Mouse (Mus musculus) splenic B cell, adult 2 months (primary cell): ENCODE data around the gene Cox10.
A peak's percentile ranks its signal among the peaks of the same experiment; 100 is the strongest.
"Not testable (repeated sequence)": the region's sequence is repeated elsewhere in the genome, so short reads cannot be mapped to it uniquely, and the experiment has no call there.

Experiments
- DNase-seq: peaks from one replicate; pipeline ENCODE4 v3.0.0-alpha.2; 2011; ENCODE audit warnings: low read depth, low spot score
- H3K27me3 ChIP-seq: 2 replicates; pipeline ENCODE4 v1.6.1; 2012; ENCODE audit warnings: mild to moderate bottlenecking, low read length, moderate library complexity, mixed read lengths; ENCODE audit not compliant: control insufficient read depth, poor library complexity, insufficient read depth, severe bottlenecking
- H3K36me3 ChIP-seq: 2 replicates; pipeline ENCODE4 v1.6.1; 2012; ENCODE audit warnings: mild to moderate bottlenecking, low read length, moderate library complexity, mixed read lengths; ENCODE audit not compliant: control insufficient read depth, poor library complexity, insufficient read depth, severe bottlenecking

Gene Cox10

DNA sequence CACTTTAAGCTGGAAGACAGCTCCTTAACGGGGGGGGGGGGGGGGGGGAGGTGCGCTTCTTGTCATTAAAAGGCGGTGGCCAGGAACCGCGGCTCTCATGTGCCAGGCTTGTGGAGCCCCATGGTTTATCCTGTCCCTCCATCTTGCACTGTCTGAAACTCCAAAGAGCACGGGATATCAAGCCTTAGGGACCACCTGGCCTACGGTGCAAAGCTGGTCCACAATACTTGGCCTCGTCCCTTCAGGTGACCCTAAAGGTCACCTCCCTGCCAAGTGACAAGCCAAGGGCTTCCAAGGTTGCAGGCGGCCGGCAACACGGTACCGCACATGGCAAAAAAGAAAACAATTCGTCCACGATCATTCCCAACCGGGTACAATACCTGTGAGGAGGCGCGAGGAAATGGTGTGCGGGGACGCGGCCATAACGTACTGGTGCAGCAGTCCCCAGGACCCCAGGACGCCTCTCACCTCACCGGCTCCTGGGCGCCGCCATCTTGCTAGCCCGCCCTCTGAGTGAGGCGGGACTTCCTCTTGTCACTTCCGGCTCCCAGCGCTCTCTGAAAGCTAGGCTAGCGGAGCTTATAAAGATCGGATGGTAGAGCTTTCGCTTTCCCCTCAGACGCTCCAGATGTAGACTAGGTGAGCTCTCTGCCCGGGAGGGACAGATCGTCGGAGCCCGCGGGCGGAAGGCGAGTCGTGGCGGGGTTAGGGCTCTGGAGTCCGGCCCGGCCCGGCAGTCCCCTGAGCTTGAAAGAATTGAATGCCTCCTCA is at the start of gene Cox10:
TSS of gene Cox10 (minus strand) at position 513 of the 771 bp plus-strand sequence.
- DNase-seq, result peak; percentile 90
- Histone ChIP-seq H3K36me3 (no peaks in the 10 kb centered on the region), H3K27me3 (no peaks in the 10 kb centered on the region)

DNA sequence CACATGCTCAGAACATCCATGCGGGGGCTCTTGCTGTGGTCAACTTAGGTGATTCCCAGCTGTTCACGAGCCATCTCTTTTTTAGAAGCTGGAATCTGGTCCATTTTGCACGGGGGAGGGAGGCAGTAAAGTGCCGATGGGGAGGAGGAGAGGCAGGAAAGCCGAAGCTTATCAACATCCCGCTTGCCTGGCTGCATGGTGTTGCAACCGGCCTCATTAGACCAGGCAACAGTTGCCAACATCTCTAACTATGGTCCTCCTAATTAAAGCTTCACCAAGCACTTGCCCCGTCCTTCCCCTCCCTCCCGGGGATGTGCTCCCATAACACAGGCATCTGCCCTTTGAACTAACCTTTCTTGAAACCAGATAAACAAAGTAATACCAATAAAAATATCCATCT is 48.7 kb upstream of the Cox10 start:
- Histone ChIP-seq H3K36me3 (no peaks in the 10 kb centered on the region), H3K27me3 (no peaks in the 10 kb centered on the region)
- DNase-seq, result no peak

DNA sequence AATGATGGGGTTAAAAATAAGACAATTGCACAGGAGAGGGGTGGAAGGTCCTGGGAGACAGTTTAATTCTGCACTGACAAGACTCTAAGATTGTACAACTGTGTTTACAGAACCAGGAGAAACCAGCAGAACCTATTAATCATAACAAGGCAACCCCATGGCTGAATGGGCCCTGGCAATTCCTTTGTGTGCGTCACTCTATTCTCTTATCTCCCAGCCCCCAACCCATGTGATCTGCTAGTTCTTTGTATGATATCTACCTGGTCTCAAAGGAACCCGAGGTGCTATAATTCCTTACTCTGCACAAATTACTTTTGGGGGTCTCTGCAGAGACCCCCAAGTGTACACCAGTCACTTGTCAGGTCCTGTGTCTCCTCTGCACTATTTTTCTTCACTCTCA is 46.2 kb upstream of the Cox10 start:
- no peaks in the 10 kb centered on the region for H3K27me3 ChIP-seq

DNA sequence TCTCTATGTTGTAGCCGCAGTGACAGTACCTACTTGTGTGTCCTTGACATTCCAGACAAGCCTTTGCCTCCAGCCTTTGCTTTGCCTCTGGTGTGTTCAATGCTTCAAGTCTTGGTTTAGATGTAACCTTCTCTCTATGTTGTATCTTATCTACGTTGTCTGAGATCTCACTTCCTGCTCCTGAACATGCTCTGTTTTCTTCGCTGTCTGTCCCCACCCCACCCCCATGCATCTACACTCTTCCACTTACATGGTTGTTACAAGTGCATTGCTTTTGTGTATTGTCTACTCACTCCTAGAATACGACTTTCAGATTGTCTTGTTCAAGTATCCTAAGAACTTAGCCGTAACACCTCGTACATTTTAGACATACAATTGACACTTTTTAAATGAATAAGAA is 43.9 kb upstream of the Cox10 start:
- H3K36me3 ChIP-seq, H3K27me3 ChIP-seq, DNase-seq: not testable (repeated sequence)

More for the DNA sequence above, 46.2 kb upstream of the Cox10 start:
- DNase-seq, result no peak
- no peaks in the 10 kb centered on the region for H3K36me3 ChIP-seq

GRCm38 (mm10) chr11:64116711-64117110 is 37.4 kb upstream of the Cox10 start:
- no peak for DNase-seq
- Histone ChIP-seq H3K27me3 (no peaks in the 10 kb centered on the region), H3K36me3 (no peaks in the 10 kb centered on the region)

DNA sequence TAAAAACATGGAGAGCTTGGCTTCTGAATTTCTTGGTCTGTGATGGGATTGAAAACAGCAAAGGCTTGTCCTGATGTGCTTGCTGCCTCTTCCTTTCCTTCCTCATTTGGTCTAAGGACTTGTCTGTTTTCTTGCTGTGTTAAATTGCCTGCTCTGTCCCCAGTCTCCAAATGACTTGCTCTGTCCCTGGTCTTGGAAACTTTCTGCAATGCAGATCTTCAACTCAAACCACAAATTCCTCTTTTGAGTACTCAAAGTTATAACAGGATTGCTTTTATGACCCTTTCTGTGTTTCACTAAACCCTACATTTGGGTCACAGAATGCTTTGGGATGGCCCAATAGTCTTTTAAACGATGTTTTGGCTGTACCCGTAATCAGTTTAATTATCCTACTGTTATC is 36.6 kb upstream of the Cox10 start:
- Histone ChIP-seq H3K27me3 (no peaks in the 10 kb centered on the region), H3K36me3 (no peaks in the 10 kb centered on the region)
- no peak for DNase-seq

GRCm38 (mm10) chr11:64115101-64115500 is 35.8 kb upstream of the Cox10 start:
- no peak for DNase-seq
- Histone ChIP-seq H3K27me3 (no peaks in the 10 kb centered on the region), H3K36me3 (no peaks in the 10 kb centered on the region)

GRCm38 (mm10) chr11:64100060-64100459 is 20.8 kb upstream of the Cox10 start:
- Histone ChIP-seq H3K36me3 (no peaks in the 10 kb centered on the region), H3K27me3 (no peaks in the 10 kb centered on the region)
- no peak for DNase-seq

DNA sequence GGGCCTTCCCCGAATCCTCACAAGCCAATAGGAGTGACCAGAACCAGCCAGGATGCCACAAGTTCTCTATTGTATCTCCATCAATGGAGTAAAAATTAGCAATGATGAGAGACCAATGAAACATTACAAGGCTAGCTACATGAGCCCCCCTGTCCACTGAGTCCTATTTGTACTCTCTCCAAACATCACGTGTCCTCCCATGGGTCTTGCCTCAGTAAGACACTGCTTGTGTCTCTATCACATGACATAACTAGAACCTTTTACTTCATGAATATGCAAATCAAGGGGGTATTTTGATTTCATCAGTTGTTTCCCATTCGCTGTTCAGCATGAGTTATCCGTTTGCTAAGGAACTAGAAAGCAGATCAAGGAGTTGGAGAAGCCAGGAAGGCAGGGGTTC is 13.8 kb upstream of the Cox10 start:
- no peaks in the 10 kb centered on the region for H3K27me3 ChIP-seq
- DNase-seq, result no peak
- no peaks in the 10 kb centered on the region for H3K36me3 ChIP-seq

DNA sequence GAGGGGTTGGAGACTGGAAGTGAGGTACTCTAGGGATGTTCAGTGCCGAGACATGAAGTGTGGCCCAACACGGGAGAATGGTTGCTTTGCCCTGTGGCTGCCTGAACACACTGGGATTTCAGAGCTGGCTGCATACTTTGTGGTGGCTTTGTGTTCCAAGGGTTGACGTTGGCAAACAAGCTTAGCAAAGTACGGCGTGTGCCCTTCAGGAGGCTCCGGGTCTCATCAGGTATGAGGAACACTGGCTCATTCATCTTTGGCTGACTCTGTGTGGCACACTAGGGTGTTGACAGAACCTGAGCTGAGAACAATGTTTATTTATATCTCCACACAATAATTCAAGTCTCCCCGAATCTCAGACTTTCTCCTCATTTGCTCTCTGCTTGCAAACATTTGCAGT is 11.9 kb upstream of the Cox10 start:
- no peaks in the 10 kb centered on the region for H3K27me3 ChIP-seq
- no peak for DNase-seq
- no peaks in the 10 kb centered on the region for H3K36me3 ChIP-seq

DNA sequence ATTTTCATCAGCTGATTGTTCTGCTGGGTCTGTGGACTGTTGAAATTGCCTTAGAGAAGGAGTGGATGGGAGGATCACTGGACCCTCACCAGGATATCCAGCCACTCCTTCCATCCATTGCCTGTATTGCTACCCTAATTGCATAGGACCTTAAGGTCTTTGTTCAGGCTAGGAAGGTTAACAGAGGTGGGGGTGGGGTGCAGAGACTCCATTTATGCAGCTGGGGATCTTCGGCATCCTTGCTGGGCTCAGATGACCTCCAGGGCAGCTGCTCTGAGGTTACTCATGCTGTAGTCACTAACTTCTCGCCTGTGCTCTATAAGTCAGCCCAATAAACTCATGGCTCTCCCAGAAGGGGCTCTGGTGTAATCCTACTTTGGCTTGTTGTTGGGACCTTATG is 10.4 kb upstream of the Cox10 start:
- no peak for DNase-seq
- Histone ChIP-seq H3K27me3 (no peaks in the 10 kb centered on the region), H3K36me3 (no peaks in the 10 kb centered on the region)

DNA sequence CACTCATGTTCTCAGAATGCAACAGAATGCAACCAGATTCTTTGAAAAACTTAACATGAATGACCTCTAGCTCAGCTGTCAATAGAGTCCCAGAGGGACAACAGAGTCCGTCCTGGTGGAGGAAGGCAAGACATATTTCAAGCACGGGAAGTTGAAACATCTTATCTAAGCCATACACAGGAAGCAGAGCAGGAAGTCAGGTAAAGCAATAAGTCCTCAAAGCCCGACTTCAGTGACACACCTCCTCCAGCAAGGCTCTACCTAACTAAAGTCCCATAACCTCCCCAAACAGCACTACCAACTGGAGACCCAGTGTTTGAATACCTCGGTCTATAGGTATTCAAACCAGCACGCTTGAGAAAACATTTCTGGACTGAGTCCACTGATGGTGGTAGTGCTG is 6.6 kb upstream of the Cox10 start:
- no peak for DNase-seq
- Histone ChIP-seq H3K27me3 (no peaks in the 10 kb centered on the region), H3K36me3 (no peaks in the 10 kb centered on the region)

DNA sequence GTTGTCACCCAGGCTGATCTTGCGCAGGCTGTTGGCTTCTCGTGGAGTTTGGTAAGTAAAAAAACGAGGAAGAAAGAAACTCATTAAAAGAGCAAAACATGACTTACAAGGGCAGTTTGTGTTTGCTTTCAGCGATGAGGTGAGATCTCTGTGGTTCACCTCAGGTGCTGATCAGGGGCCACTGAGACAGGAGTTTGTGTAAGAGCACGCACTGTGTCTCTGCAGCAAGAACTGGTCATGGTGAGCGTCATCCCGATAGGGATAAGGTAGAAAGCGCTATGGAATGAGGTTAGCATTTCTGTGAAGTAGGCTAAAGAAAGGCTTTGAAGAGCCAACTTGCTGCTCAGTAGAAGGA is 436 bp upstream of the Cox10 start:
- DNase-seq, result no peak
- Histone ChIP-seq H3K27me3 (no peaks in the 10 kb centered on the region), H3K36me3 (no peaks in the 10 kb centered on the region)

DNA sequence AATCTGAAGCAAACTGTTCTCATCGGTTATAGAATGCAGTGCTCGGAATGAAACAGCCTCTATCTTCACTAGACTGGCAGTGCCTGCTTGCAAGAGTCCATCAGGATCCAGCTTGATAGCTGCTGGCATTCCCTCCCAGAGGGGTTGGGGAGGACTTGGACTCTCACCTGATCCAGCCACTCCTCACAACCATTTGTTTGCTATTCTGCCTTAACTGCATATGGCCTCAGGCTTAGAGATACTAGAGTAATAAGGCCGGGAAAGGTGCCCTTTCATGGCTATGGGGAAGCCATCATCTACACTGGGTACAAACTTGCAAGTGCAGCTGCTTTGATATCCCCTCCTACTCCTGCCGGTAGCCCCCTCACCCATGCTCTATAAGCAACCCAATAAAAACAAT is 3.1 kb downstream of the Cox10 start:
- H3K36me3 ChIP-seq, result no peaks in the 10 kb centered on the region
- DNase-seq, result no peak
- H3K27me3 ChIP-seq, result no peaks in the 10 kb centered on the region

DNA sequence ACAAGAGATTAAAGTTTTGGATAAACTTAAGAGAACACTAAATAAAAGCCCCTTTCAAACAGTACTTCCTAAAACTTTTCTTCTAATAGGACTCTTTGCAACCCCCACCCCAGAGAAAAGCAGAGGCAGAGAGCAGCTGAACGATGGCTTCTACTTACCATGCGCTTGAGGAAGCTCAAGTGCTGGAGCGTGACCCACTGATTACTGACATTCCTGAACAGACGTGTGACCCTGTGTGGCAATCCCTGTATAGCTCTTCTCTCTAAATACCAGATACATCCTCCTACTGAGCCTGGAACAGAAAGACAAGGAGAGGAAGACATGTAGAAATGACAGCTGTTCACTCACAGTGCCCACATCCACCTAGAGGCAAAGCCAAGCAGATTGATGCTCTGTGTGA is 5.9 kb downstream of the Cox10 start:
- Histone ChIP-seq H3K27me3 (no peaks in the 10 kb centered on the region), H3K36me3 (peaks cover 5% of the 10 kb centered on the region; the same call in 1 of the 2 replicates)
- no peak for DNase-seq

DNA sequence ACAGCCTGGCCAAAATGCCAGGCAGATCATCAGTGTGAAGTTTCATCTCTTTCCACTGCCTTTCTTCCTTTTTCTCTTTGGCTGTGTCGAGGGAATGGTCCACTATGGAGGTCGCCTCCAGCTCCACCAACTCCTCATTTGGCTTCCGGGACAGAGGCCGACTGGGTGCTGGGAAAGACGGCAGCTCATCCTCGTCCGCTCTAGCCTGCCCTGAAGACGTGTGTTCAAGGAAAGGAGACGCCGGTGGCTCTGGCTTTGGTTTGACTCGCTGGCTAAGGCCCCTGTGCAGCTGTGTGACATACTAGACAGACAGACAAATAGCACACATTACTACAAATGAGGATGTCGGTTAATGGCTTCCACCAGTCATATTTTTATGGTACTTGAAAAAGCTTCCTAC is 7.7 kb downstream of the Cox10 start:
- H3K27me3 ChIP-seq, result no peaks in the 10 kb centered on the region
- no peak for DNase-seq
- H3K36me3 ChIP-seq, result peaks cover 5% of the 10 kb centered on the region; the same call in 1 of the 2 replicates
